Mouse (Mus musculus) liver, embryonic 16.5 days (tissue): ENCODE data around the gene Figla. TPM values are rescaled to one million over a fixed set of nuclear protein-coding genes. Genes with fewer than 3 reads are reported as not detected.

Experiments
- ATAC-seq: fragments of 200-750 bp; cut with Nextera tagmentation; 2 replicates; pipeline ENCODE4 v1.8.0; 2017; ENCODE audit warnings: low read depth, mild to moderate bottlenecking, moderate number of reproducible peaks, moderate library complexity
- H3K27ac ChIP-seq: fragments of 300-500 bp; sonication (generic); 2 replicates; pipeline ENCODE4 v1.5.1; 2014; ENCODE audit warnings: mild to moderate bottlenecking, low read length
- H3K27me3 ChIP-seq: fragments of 300-500 bp; sonication (generic); 2 replicates; pipeline ENCODE4 v1.6.1; 2014; ENCODE audit warnings: low read depth, low read length, mixed read lengths; ENCODE audit not compliant: control insufficient read depth, insufficient read depth
- H3K36me3 ChIP-seq: fragments of 300-500 bp; sonication (generic); 2 replicates; pipeline ENCODE4 v1.6.1; 2014; ENCODE audit warnings: mild to moderate bottlenecking; ENCODE audit not compliant: control insufficient read depth, insufficient read depth
- H3K4me1 ChIP-seq: fragments of 300-500 bp; sonication (generic); 2 replicates; pipeline ENCODE4 v1.6.1; 2014; ENCODE audit warnings: low read depth, low read length, mixed read lengths; ENCODE audit not compliant: control insufficient read depth
- H3K4me2 ChIP-seq: fragments of 300-500 bp; sonication (generic); 2 replicates; pipeline ENCODE4 v1.6.1; 2014; ENCODE audit warnings: low read depth, low read length, mixed read lengths
- H3K4me3 ChIP-seq: fragments of 300-500 bp; sonication (generic); 2 replicates; pipeline ENCODE4 v1.5.1; 2014; ENCODE audit warnings: low read depth, mild to moderate bottlenecking, low read length
- H3K9ac ChIP-seq: fragments of 300-500 bp; sonication (generic); 2 replicates; pipeline ENCODE4 v1.6.1; 2014; ENCODE audit warnings: low read depth, low read length
- H3K9me3 ChIP-seq: fragments of 300-500 bp; sonication (generic); replicated peaks from 2 replicates; pipeline ENCODE4 v1.6.1; 2016; ENCODE audit warnings: low read length; ENCODE audit not compliant: control insufficient read depth
- WGBS: fragments of 180-500 bp; shearing (Covaris S2); extraction: QIAGEN DNeasy Blood & Tissue Kit; methylation state at CpG from one replicate; pipeline ENCODE4 v1.1.7; 2014; ENCODE audit not compliant: insufficient replicate concordance; 5-methylcytosine and 5-hydroxymethylcytosine counted together
- polyA plus RNA-seq: library from polyadenylated mRNA; unstranded; fragments of >200 nt; fragmentation: Nextera tagmentation; extraction: Ambion mirVana; gene quantifications from 2 replicates; pipeline ENCODE4 v1.2.1, GENCODE M21; 2015

Figla gene
- polyA plus RNA-seq, 1 experiment from 2014 or later = not detected

- Histone ChIP-seq H3K9ac (no peak overlapping the region), H3K27ac (no peak overlapping the region), H3K4me3 (no peak overlapping the region), H3K36me3 (no peaks in the 10 kb centered on the region), H3K9me3 (no peaks in the 10 kb centered on the region), H3K4me1 (peaks cover 4% of the 10 kb centered on the region; the same call in 1 of the 2 replicates), H3K4me2 (no peak overlapping the region), H3K27me3 (peaks cover 2% of the 10 kb centered on the region; the same call in 1 of the 2 replicates)
- WGBS = 0% methylated on average over 1 of the region's 1 CpGs
- no peak for ATAC-seq
Measured at GRCm38 (mm10) chr6:86058475-86058874, 42.5 kb downstream of the Figla start.

GRCm38 (mm10) chr6:86059151-86059853 lies 43.3 kb downstream of the Figla start:
- Histone ChIP-seq H3K9ac (no peak overlapping the region), H3K4me3 (no peak overlapping the region), H3K27me3 (peaks cover 2% of the 10 kb centered on the region; the same call in 1 of the 2 replicates), H3K36me3 (no peaks in the 10 kb centered on the region), H3K27ac (no peak overlapping the region), H3K4me2 (no peak overlapping the region), H3K4me1 (no peaks in the 10 kb centered on the region), H3K9me3 (no peaks in the 10 kb centered on the region)
- no peak for ATAC-seq
- 23% methylated on average over 7 of the region's 7 CpGs for WGBS

- H3K4me3 ChIP-seq = no peak overlapping the region
- no peaks in the 10 kb centered on the region for H3K9me3 ChIP-seq
- no peaks in the 10 kb centered on the region for H3K36me3 ChIP-seq
- H3K4me2 ChIP-seq = no peak overlapping the region
- WGBS = 67% methylated on average over 3 of the region's 3 CpGs
- no peak for ATAC-seq
- peaks cover 2% of the 10 kb centered on the region; the same call in 1 of the 2 replicates for H3K27me3 ChIP-seq
- no peaks in the 10 kb centered on the region for H3K4me1 ChIP-seq
- no peak overlapping the region for H3K27ac ChIP-seq
- no peak overlapping the region for H3K9ac ChIP-seq
Measured at GRCm38 (mm10) chr6:86060170-86060569, 44.2 kb downstream of the Figla start.

GRCm38 (mm10) chr6:86062226-86062625 lies 46.3 kb downstream of the Figla start:
- no peak for ATAC-seq
- WGBS = 60% methylated on average over 5 of the region's 5 CpGs
- no peak overlapping the region for H3K4me2 ChIP-seq
- H3K27me3 ChIP-seq = peaks cover 2% of the 10 kb centered on the region; the same call in 1 of the 2 replicates
- H3K4me3 ChIP-seq = no peak overlapping the region
- H3K36me3 ChIP-seq = no peaks in the 10 kb centered on the region
- no peak overlapping the region for H3K27ac ChIP-seq
- H3K9me3 ChIP-seq = no peaks in the 10 kb centered on the region
- no peaks in the 10 kb centered on the region for H3K4me1 ChIP-seq
- H3K9ac ChIP-seq = no peak overlapping the region

GRCm38 (mm10) chr6:86062684-86063083 lies 46.7 kb downstream of the Figla start:
- peaks cover 2% of the 10 kb centered on the region; the same call in 1 of the 2 replicates for H3K27me3 ChIP-seq
- H3K9me3 ChIP-seq = no peaks in the 10 kb centered on the region
- H3K4me3 ChIP-seq = no peak overlapping the region
- H3K27ac ChIP-seq = no peak overlapping the region
- H3K36me3 ChIP-seq = no peaks in the 10 kb centered on the region
- WGBS = 86% methylated on average over 2 of the region's 2 CpGs
- no peak for ATAC-seq
- H3K4me1 ChIP-seq = no peaks in the 10 kb centered on the region
- H3K9ac ChIP-seq = no peak overlapping the region
- H3K4me2 ChIP-seq = no peak overlapping the region

- Histone ChIP-seq H3K4me1 (no peaks in the 10 kb centered on the region; the same call in 1 of the 2 replicates), H3K9me3 (no peaks in the 10 kb centered on the region), H3K4me2 (no peak overlapping the region), H3K36me3 (no peaks in the 10 kb centered on the region), H3K4me3 (no peak overlapping the region), H3K9ac (no peak overlapping the region), H3K27me3 (peaks cover 2% of the 10 kb centered on the region; the same call in 1 of the 2 replicates), H3K27ac (no peak overlapping the region)
- 58% methylated on average over 6 of the region's 6 CpGs for WGBS
- no peak for ATAC-seq
Measured at GRCm38 (mm10) chr6:86064318-86065016, 48.5 kb downstream of the Figla start.

GRCm38 (mm10) chr6:86066727-86067126 lies 50.8 kb downstream of the Figla start:
- H3K4me2 ChIP-seq = no peak overlapping the region

GRCm38 (mm10) chr6:86067145-86067544 lies 51.2 kb downstream of the Figla start:
- Histone ChIP-seq H3K4me2 (no peak overlapping the region), H3K4me1 (peaks cover 15% of the 10 kb centered on the region), H3K4me3 (no peak overlapping the region), H3K27ac (no peak overlapping the region), H3K36me3 (no peaks in the 10 kb centered on the region), H3K27me3 (peaks cover 2% of the 10 kb centered on the region; the same call in 1 of the 2 replicates), H3K9me3 (no peaks in the 10 kb centered on the region), H3K9ac (no peak overlapping the region)
- 51% methylated on average over 5 of the region's 5 CpGs for WGBS
- ATAC-seq = no peak

More at GRCm38 (mm10) chr6:86066727-86067126, 50.8 kb downstream of the Figla start:
- Histone ChIP-seq H3K9me3 (no peaks in the 10 kb centered on the region), H3K36me3 (no peaks in the 10 kb centered on the region), H3K27ac (no peak overlapping the region), H3K27me3 (peaks cover 2% of the 10 kb centered on the region; the same call in 1 of the 2 replicates), H3K4me3 (no peak overlapping the region), H3K4me1 (peaks cover 12% of the 10 kb centered on the region), H3K9ac (no peak overlapping the region)
- 73% methylated on average over 6 of the region's 6 CpGs for WGBS
- no peak for ATAC-seq

GRCm38 (mm10) chr6:86069009-86069408 lies 53.0 kb downstream of the Figla start:
- Histone ChIP-seq H3K9ac (no peak overlapping the region), H3K4me1 (peaks cover 17% of the 10 kb centered on the region), H3K27ac (no peak overlapping the region), H3K9me3 (no peaks in the 10 kb centered on the region), H3K36me3 (no peaks in the 10 kb centered on the region), H3K27me3 (no peaks in the 10 kb centered on the region; the same call in 1 of the 2 replicates), H3K4me2 (no peak overlapping the region), H3K4me3 (no peak overlapping the region)
- WGBS = 67% methylated on average over 5 of the region's 5 CpGs
- no peak for ATAC-seq
